Mouse (Mus musculus) right cerebral cortex, postnatal 36 days (tissue): ENCODE results near the gene Zfp592.

Experiments
- DNase-seq, 2 experiments: peaks; one replicate each; pipeline ENCODE4 v3.0.0; 2022; ENCODE audit warnings: low spot score in 2 of 2, mixed read lengths in 1 of 2

Gene Zfp592

DNA sequence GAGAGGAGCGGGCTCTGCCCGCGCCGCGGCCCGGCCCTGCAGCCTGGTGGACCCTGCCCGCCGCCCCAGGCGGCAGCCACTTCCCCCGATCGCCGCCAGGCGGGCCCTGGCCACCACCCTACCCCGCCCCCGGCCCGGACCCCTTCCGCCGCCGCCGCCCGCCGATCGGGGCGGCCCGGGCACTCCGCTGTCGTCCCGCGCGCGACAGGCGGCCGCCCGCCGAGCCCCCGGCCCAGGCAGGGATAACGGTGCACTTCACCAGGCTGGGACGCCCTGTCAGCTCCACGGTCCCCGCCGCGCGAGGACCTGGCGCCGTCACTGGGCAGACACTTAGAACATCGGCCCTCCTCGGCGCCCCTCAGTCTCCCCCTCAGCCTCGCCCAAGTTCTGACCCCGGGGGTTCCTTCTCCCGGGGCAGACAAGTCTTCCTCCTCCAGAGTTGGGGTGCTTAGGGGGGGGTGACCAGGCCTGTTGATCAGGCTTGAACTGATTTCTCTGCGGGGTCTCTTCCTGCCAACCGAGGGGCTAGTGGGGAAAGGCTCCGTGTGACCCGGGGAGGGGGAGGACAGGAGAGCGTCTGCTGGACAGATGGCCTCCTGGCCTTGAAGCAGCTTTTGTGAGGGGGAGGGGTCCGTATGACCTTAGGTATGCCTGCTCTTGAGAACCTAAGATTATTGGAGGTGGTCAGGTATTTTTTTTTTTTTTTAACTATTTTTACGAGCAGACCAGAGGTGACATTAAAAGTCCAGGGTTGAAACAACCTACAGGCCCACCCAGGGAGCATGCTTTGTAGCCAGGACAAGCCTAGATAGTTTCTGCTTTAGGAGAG, 567 bp downstream of the Zfp592 start:
- DNase-seq: peak; percentile 8 to 12

DNA sequence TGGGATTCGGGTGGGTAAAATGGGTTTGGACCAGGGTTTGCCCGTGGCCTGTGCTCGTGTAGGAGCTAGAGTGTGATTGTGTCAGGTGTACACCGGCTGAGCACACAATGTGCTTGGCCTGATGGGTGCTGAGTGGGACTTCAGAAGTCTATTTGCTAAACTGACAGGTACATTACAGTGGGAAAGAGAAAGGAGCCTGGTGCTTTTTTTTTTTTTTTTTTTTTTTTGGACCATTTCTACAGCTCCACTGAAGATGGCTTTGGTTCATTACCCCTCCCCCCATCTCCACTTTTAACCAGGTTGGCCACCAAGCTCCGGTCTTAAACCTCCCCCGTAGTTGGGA, 1.2 kb downstream of the Zfp592 start:
- DNase-seq: no peak

DNA sequence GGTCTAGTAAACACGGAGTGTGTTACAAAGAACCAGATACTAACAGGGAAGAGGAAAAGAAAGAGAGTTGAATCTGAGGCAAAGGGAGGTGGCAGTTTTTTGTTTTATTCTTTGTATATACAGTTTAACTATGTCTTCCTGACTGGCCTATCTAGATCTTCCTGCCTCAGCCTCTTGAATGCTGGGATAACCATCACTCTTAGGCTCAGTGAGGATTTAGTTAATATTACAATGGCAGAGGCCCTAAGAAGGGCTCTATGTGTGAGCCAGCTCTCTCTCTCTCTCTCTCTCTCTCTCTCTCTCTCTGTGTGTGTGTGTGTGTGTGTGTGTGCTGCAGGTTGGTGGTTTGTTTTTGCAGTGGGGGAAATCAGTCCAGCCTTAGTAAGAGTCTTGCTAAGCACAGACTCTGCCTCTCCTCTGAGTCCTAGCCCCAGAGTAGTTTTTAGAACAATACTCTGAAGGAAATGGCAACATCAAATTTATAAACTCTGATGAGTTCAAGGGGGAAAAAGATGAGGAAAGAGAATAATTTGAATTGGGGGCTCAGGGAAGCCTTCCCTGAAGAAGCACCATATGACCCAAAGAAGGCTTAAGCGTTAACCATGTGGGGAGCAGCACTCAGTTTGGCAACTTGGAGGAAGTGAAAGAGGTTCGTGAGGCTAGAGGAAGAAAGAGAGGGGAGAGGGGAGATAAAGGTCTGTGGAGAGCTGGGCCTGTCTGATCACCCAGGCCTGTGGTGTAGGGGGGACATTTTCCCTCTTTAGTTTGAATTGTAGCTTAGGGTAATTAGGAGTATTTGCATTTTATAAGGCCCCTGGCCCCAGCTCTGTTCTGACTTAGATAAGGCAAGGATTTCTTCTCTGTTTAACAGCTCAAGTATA, 2.0 kb downstream of the Zfp592 start:
- no peak for DNase-seq

DNA sequence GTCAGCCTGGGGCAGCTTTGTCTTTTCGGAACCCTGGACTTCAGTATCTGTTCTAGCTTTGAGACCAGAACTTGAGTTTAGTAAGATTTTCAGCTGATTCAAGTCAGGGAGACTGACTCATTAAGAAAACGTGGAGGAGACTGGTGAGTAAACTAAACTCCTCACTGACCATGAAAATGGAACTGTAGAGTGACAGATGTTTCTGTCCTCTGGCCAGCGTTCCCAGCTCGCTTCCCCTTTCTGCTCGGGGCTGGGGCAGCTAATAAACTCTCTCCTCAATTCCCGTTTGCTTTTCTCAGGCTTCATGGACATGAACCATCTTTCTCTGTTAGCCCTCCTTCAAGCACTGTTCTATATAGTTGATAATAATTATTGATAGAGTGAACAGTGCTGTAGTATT, 4.3 kb downstream of the Zfp592 start:
- no peak for DNase-seq

DNA sequence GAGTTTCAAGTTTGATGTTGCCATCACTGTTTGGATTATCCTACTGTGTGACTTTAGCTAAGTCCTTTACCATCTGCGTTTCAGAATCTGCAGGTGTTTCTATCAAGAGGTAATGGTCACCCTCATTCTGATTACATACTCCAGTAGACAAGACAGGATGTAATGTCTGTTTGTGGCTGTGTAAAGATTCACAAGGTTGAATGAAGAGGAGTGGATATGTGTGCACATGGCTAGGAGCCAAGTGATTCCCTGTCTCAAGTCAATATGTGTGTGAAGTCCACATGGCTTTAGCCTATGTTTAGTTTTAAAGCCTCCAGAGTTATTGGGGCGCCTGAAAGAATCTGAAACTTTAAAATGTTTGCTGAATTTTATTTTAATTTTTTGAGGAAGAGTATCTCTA, 6.1 kb downstream of the Zfp592 start:
- DNase-seq: no peak

DNA sequence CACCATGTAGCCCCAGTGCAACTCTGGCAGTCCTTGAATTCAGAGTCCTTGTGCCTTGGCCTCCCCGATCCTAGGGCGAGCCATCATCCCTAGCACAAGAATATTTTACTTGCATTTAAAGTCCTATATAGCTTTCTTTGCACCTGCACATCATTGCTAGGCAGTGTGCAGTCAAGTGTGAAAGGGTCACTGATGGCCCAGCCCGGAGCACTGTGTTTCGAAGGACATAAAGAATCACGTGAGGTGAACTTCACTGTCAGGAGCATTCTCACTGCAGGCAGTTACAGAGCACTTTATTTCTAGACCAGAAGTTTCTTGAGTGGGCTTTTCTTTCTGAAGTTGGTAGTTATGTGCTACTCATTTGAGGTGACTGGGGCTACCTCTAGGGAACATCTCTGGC, 8.4 kb downstream of the Zfp592 start:
- DNase-seq: no peak

DNA sequence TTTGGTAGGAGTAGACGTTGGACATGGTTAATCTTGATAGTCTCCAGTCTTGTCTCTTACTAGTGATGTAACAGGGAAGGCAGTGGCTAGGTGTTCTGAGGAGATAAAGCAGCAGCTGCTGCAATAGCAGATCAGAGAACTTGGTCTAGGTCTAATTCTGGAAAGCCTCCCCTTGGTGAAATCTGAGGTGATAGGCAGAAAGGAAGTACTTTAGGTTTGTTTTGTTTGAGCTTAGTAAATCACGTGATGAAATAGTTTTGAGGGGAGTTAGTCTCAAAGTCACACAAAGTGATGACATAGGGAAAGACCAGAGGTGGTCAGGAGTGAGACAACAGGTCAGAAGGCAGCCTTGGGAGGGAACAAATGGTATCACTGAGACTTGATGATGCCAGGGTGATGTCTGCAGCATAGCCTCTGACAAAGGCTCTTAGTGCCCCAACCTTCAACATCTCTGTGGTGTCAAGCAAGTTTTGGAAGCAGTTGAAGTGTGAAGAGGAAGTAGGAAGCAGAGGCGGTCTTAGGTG, 11.1 kb downstream of the Zfp592 start:
- no peak for DNase-seq

DNA sequence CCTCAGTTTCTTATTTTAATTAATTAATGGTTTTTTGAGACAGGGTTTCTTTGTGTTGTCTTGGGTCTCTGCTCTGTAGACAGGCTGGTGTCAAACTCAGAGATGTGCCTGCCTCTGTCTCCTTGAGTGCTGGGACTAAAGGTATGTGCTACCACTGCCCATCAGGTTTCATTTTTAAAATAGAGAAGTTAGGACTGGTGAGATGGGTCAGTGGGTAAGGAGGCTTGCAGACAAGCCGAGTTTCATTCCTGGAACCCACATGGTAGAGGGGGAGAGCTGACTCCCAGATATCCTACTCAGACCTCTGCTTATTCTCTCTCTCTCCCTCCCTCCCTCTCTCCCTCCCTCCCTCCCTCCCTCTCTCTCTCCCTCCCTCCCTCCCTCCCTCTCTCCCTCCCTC, 12.5 kb downstream of the Zfp592 start:
- no peak for DNase-seq

DNA sequence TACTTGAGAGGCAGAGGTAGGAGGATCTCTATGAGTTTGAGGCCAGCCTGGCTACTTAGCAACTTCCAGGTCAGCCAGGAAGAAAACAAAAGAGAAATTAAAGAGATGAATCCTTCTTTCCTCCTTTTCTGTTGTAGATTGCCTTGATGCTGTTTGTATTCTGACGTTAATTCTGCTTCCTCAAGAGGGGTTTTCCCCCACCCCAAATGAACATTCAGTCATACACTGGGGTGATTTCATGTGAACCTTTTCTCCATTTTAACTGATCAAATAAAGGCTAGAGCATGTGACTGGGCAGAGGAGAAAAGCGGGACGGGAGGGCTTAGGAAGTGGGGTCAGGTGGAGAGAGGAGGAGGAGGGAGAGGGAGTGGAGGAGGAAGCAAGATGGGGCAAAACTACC, 14.8 kb downstream of the Zfp592 start:
- no peak for DNase-seq

DNA sequence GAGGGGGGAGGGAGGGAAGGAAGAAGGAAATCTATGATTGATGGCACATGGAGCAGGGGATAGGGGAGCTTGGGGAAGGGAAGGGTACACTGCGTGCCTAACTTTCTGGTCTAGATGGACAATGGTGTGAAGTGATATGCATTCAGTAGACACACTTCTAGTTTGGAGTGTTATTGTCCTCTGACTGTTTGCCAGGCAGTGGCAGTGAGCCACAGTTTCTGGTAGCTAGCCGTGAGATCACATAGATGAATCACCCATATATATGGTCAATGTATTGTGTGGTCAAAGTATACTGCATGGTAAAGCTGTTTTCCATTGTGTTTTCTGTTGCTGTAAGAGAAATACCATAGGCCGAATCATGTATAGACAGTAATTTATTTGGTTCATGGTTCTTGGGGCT, 18.1 kb downstream of the Zfp592 start:
- DNase-seq: no peak

DNA sequence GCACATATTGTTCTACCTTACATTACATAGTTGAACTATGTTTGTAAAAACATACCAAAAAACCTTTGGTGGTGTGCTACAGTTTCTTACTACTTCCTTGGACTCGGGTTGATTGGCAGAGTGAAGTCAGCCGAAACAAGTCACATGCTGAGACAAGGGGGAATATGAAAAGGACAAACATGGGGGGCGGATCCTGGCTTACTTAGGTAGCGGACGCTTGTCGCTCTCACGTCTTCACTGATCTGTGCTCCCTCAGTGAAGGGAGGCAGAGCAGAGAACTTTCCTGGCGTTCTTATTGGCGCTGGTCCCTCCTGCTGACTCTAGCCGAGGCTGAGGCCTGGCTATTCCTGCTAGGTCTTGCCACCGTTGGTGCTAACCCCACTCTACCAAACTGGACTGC, 26.8 kb downstream of the Zfp592 start:
- no peak for DNase-seq

DNA sequence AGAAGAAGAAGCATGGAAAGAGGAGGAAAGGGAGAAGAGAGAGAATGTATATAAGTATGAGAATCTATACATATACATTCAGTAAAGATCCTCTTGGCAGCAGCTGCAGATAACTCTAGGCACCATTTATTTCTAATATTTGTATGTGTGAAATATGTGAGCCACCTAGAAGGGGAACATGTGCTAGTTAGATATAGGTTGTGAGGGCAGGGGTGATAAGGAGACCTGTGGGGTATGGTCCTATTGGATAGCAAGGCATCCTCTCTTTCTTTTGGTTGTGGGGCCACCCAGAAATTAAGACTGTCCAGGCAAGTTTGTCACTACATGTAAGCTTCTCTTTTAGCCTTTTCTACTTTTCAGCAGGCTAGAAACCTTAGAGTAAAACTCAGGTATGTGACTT, 29.2 kb downstream of the Zfp592 start:
- DNase-seq: no peak

DNA sequence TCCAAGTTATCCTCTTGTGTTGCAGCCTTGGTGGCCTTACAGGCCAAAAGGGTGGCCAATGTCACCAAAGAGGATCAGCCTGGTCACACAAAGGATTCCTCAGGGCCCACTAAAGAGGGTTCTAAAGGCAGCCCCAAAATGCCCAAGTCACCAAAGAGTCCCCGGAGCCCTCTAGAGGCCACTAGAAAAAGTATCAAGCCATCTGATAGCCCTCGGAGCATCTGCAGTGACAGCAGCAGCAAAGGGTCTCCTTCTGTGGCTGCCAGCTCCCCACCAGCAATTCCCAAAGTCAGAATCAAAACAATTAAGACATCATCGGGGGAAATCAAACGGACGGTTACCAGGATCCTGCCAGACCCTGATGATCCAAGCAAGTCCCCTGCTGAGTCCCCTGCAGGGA, 30.6 kb downstream of the Zfp592 start:
- DNase-seq: no peak

DNA sequence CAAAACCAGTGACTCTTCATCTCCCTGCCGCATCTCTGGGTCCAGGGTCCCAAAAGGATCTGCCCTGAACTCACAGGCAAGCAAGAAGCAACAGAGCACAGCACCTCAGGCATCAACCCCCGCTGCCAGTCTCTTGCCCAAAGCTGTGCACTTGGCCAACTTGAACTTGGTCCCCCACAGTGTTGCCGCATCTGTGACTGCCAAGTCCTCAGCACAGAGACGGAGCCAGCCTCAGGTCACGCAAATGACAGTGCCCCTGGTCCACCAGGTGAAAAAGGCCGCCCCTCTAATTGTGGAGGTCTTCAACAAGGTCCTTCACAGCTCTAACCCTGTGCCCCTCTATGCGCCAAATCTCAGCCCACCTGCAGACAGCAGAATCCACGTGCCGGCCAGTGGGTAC, 31.2 kb downstream of the Zfp592 start:
- no peak for DNase-seq

DNA sequence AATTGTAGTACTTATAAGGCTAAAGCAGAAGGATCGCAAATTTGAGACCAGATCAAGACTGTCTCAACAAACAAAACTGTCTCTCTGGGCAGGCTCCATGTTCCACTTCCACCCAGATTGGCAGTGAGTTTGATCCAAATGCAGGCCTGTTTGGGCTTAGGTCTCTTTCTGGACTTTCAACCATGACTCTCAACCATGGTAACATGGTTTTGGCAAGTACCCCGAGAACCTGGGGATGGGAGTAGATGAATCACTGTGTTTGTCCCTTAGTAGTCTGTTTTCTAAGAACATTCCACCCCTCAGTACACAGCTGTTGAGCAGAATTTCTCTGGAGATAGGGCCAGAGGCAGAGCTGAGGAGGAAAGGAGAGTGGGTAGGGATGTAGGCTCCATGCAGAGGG, 32.3 kb downstream of the Zfp592 start:
- DNase-seq: no peak

DNA sequence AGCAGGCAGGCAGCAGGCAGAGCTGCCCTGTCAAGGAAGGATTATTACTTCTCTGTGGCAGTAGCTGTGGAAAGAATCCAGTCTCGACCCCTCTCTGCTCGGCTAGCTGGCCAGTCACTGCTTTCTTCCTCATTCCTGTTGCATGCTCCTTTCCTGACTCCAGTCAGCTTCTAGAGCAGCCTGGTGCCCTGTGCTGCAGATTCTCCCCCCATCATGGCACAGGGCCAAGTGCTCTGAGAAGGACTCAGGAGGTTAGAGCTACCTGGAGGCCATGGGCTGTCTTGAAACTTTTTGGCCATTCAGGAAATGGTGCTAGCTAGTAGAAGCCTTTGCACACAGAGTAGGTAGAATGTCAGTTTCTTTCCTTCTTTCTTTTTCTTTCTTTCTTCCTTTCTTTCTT, 46.2 kb downstream of the Zfp592 start:
- no peak for DNase-seq

DNA sequence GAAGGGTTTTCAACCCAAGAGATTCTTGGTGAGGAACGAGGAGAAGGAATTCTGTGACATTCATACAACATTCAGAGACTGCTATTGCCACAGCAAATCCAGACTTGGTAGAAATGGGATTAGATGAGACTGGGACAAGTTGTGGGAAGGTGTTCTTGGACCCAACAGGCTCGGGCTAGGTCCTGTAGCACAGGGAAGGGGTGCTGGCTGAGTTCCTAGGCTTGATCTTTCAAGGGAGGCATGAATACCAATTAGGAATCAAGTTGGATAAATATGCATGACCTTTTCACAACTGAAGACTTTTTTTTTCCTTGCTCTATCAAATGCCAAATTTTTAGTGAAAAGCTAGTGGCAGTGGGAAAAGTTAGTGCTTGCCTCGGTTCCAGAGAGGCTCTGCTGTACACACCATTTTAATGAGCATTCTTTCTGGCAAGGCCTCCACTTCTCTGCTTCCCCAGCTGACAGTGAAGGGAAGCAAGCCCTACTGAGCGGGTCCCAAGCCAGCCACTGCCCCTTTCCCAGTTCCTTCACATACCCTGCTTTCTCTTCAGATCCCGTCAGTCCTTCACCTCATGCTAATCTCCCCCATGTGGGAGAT, 49.6 kb downstream of the Zfp592 start:
- no peak for DNase-seq

DNA sequence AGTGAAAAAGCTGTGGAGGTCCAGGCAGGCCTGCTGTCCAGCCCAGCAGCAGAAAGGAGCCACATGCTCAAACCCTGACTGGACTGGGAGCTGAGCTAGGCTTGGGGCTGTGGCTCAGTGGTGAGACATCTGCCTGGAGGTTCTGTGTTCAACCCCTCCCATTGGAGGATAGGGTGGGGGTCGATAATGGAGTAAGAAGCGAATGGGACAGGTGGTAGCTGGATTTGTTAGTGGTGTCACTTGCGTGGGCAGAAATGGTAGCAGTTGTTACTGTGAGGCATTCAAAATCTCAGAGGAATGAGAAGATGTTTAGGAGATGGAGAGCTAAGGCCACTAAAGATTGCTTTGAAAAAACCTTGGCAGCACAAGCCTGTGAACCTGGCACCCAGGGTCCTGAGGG, 54.4 kb downstream of the Zfp592 start:
- DNase-seq: no peak

DNA sequence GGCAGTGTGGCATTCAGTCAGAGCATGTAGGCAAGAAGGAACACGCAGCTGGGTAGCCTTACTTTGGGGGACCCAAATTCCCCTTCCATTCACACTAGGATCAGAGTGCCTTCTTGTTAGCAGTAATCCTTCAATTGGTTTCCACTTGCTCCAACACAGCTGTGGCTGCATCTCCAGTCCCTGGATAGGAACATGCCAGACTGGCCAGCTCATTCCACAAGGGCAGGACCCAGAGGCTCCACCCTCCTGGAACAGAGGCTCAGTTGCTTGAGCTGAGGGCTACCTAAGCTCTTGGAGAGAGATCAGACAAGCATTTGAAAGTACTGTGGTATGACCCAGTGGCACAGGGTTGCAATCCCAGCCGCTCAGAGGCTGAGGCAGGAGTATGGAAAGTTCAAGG, 55.0 kb downstream of the Zfp592 start:
- no peak for DNase-seq

DNA sequence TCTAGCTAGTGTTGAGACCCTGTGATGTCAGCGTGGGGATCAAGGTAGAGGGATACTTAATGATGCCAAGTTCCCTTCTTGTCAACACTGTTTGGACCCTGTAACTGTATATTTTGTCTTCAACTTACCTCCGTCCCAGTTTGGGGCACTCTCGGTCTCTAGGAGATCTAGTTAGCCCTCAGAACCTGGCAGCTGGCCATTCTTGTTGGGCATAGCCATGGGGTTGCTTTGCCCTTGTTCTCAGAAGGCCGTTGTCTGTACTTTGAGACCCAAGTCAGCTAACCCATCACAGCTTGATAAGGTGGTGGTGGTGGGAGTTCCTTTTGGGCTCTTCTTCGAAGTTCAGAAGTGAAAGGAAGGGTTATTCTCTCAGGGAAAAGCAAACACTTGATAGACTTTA, 56.5 kb downstream of the Zfp592 start:
- DNase-seq: no peak

DNA sequence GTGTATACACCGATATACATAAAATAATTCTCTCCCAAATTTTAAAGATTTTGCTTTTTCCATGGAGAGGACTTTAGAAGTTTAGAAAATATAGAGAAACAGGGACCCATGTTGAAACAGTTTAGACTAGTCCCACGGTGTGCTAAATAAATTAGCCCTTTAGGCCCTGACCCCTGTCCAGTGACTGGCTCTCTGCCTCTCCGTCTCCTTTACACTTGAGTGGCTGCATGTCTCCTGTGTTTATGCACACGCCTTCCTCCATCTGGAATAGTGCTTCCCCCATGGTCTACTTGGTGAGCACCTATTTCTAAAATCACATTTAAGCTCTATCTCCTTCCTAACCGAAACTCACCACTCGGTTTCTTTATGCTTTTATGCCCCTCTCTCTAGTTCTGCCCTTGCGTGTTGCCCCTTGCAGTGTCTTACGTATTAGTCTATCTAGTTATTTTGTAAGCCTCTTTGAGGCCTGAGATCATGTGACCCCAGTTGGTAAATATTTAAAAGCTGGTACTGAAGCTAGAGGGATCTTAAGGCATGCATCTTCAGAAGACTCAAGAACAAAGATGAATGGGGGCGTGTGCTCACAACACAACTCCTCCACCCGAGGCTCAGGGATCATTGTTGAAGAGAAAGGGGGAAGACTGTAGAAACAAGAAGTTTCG, 62.4 kb downstream of the Zfp592 start:
- DNase-seq: no peak

DNA sequence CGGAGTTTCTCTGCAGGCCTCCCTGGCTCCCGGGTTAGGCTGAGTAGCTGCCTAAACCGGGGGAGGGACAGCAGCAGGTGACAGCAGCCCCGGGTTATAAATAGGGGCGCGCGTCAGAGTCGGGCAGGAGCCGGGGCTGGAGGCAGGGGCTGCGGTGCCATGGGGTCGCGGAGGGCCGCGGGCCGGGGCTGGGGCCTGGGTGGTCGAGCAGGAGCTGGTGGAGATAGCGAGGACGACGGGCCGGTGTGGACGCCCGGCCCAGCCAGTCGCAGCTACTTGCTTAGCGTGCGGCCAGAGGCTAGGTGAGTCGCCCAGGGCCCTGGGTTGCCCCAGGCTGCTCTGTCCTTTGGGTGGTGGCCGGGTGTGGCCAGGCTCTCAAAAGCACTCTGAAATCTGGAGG, 64.0 kb downstream of the Zfp592 start, which contains the start of gene Alpk3:
Gene Alpk3 (plus strand): TSS at position 130 of the 400 bp plus-strand sequence.
- DNase-seq: no peak
